Mouse (Mus musculus) forebrain, embryonic 11.5 days (tissue): ENCODE results near the gene Zeb2. TPM values are rescaled to one million over a fixed set of nuclear protein-coding genes. Genes with fewer than 3 reads are reported as not detected.

ENCODE experiments used
- ATAC-seq: fragments of 200-750 bp; cut with Nextera tagmentation; replicated peaks from 2 replicates; pipeline ENCODE4 v1.8.0; 2017; ENCODE audit warnings: moderate TSS enrichment; ENCODE audit not compliant: low FRiP score
- DNase-seq: peaks from one replicate; pipeline ENCODE4 v3.0.0-alpha.2; 2017; ENCODE audit warnings: low spot score
- H3K27ac ChIP-seq: fragments of 300-500 bp; sonication (generic); 2 replicates; pipeline ENCODE4 v1.5.1; 2014; ENCODE audit warnings: low read depth, low read length
- H3K27me3 ChIP-seq: fragments of 300-500 bp; sonication (generic); 2 replicates; pipeline ENCODE4 v1.6.1; 2014; ENCODE audit warnings: mild to moderate bottlenecking, low read length, mixed read lengths; ENCODE audit not compliant: control insufficient read depth, insufficient read depth
- H3K36me3 ChIP-seq: fragments of 300-500 bp; sonication (generic); 2 replicates; pipeline ENCODE4 v1.6.1; 2014; ENCODE audit warnings: mild to moderate bottlenecking, low read length, moderate library complexity, mixed read lengths; ENCODE audit not compliant: control insufficient read depth, insufficient read depth
- H3K4me1 ChIP-seq: fragments of 300-500 bp; sonication (generic); replicated peaks from 2 replicates; pipeline ENCODE4 v1.6.1; 2014; ENCODE audit warnings: low read length, mixed read lengths; ENCODE audit not compliant: control insufficient read depth, insufficient read depth
- H3K4me2 ChIP-seq: fragments of 300-500 bp; sonication (generic); 2 replicates; pipeline ENCODE4 v1.6.1; 2014; ENCODE audit warnings: low read depth, mild to moderate bottlenecking, low read length, moderate library complexity, mixed read lengths; ENCODE audit not compliant: severe bottlenecking
- H3K4me3 ChIP-seq: fragments of 300-500 bp; sonication (generic); 2 replicates; pipeline ENCODE4 v1.5.1; 2014; ENCODE audit warnings: low read depth, low read length
- H3K9ac ChIP-seq: fragments of 300-500 bp; sonication (generic); 2 replicates; pipeline ENCODE4 v1.6.1; 2014; ENCODE audit warnings: low read length
- H3K9me3 ChIP-seq: fragments of 300-500 bp; sonication (generic); 2 replicates; pipeline ENCODE4 v1.6.1; 2016; ENCODE audit warnings: low read length, mixed read lengths; ENCODE audit not compliant: control insufficient read depth
- WGBS: fragments of 180-500 bp; shearing (Covaris S2); extraction: QIAGEN DNeasy Blood & Tissue Kit; methylation state at CpG from one replicate; pipeline ENCODE4 v1.1.7; 2014; 5-methylcytosine and 5-hydroxymethylcytosine counted together
- polyA plus RNA-seq: library from polyadenylated mRNA; unstranded; fragments of >200 nt; fragmentation: Nextera tagmentation; extraction: Ambion mirVana; gene quantifications from 2 replicates; pipeline ENCODE4 v1.2.1, GENCODE M21; 2014

Zeb2 gene
- polyA plus RNA-seq, 1 experiment from 2014 or later: 50.0 TPM

DNA sequence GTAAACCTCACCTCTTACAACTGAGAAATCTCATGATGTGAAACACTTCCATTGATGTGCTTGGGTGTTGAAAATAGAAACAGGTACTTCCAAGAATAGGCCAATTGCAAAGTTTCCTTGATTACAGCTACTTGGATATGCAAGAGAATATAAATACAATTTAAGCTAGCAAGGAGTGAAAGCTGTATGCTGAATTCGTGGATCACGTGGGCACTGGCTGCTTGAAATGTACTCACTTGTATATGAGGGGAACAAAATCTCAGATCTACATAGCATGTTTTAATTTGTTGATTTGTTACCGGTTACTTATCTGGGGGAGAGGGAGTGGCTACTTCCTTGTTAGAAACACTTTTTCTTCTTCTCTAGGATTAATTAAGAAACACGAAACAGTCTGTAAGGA, 18.1 kb downstream of the Zeb2 start:
- H3K9ac ChIP-seq: no peak overlapping the region
- WGBS: 70% methylated on average over 4 of the region's 4 CpGs
- no peak for ATAC-seq
- no peaks in the 10 kb centered on the region for H3K36me3 ChIP-seq
- no peak overlapping the region for H3K4me3 ChIP-seq
- DNase-seq: no peak
- no peak overlapping the region for H3K4me2 ChIP-seq
- no peak overlapping the region for H3K27ac ChIP-seq
- H3K27me3 ChIP-seq: no peaks in the 10 kb centered on the region
- H3K4me1 ChIP-seq: peaks cover 41% of the 10 kb centered on the region
- no peaks in the 10 kb centered on the region for H3K9me3 ChIP-seq

DNA sequence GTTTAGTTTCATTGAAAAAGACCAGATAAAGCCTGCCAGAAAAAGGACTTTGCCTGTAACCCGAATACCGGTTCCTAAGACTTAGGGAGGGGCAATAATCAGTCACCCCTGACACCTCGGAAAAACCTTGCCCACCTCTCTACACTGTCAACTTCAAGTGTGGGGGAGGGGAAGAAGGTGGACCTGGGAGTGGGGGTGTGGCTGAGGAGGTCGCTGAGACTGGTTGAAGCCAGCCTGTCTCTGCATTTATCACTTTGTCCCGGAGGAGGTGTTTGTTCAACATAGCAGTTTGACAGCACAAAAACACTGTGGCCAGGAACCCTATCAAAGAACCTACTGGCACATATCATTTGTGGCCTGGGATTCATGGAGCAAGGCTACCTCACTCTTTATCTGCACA, 19.2 kb downstream of the Zeb2 start:
- ATAC-seq (no peak), DNase-seq (no peak)
- H3K27ac ChIP-seq: peak overlapping the region; percentile 3; the same call in 1 of the 2 replicates
- H3K4me1 ChIP-seq: peaks cover 38% of the 10 kb centered on the region
- 10% methylated on average over 5 of the region's 5 CpGs for WGBS
- no peaks in the 10 kb centered on the region for H3K27me3 ChIP-seq
- no peak overlapping the region for H3K4me2 ChIP-seq
- no peaks in the 10 kb centered on the region for H3K9me3 ChIP-seq
- peak overlapping the region; percentile 27; the same call in 1 of the 2 replicates for H3K9ac ChIP-seq
- no peak overlapping the region for H3K4me3 ChIP-seq
- H3K36me3 ChIP-seq: no peaks in the 10 kb centered on the region

DNA sequence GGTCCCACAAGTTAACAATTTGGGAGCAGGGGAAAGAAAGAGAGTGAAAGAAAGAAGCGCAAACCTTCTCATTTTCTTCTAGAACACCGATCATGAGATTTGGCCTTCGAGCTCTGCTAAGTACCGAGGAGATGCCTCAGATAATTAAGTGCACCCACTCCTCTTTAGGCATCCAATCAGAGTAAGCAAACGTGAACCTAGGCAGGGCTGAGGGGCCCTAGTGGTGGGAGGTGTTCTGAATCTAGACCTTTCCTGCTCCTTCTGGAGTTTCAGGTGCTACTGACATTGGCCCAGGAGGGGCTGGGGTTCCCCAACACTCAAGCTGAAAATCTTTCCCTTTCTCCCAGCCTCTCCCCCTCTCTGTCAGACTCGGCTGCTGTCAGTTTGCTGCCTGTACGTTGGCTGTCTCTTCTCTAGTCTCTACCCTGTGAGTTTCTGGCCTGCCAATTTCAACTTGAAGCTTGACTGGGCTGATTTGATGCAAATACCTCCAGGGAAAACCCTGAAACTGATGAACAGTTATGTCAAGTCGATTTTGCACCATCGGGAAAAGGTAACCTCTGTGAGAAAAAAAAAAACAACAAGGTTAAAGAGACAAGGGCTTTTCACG, 20.5 kb downstream of the Zeb2 start:
- WGBS: 26% methylated on average over 10 of the region's 10 CpGs
- Histone ChIP-seq H3K9ac (no peak overlapping the region; the same call in 1 of the 2 replicates), H3K4me2 (no peak overlapping the region), H3K9me3 (no peaks in the 10 kb centered on the region), H3K36me3 (no peaks in the 10 kb centered on the region), H3K4me3 (no peak overlapping the region), H3K27me3 (no peaks in the 10 kb centered on the region), H3K4me1 (peaks cover 30% of the 10 kb centered on the region), H3K27ac (no peak overlapping the region)
- DNase-seq: no peak
- ATAC-seq: peak; percentile 44; the same call in 1 of the 2 replicates

DNA sequence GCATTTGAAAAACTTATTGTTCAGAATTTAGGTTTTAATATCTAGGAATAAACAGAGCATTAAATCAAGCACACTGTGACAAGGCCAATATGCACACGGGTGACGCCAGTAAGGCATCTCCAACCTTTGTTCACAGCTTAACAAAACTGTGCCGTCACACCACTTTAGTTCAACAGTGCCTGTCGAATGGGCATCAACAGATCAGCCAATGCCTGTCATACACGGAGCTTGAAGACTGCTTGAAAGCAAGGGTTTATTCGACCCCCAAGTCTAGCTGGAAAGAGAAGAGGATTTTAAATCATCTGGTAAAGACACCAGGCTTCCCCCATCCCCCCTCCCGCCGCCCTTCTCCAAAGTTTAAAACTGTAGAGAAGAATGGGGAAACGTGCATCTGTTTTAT, 21.4 kb downstream of the Zeb2 start:
- no peak overlapping the region for H3K27ac ChIP-seq
- no peaks in the 10 kb centered on the region for H3K27me3 ChIP-seq
- no peak overlapping the region for H3K4me2 ChIP-seq
- H3K4me3 ChIP-seq: no peak overlapping the region
- H3K4me1 ChIP-seq: peaks cover 27% of the 10 kb centered on the region
- no peaks in the 10 kb centered on the region for H3K36me3 ChIP-seq
- WGBS: 29% methylated on average over 9 of the region's 9 CpGs
- no peaks in the 10 kb centered on the region for H3K9me3 ChIP-seq
- ATAC-seq (peak; percentile 63; the same call in 1 of the 2 replicates), DNase-seq (no peak)
- H3K9ac ChIP-seq: no peak overlapping the region

DNA sequence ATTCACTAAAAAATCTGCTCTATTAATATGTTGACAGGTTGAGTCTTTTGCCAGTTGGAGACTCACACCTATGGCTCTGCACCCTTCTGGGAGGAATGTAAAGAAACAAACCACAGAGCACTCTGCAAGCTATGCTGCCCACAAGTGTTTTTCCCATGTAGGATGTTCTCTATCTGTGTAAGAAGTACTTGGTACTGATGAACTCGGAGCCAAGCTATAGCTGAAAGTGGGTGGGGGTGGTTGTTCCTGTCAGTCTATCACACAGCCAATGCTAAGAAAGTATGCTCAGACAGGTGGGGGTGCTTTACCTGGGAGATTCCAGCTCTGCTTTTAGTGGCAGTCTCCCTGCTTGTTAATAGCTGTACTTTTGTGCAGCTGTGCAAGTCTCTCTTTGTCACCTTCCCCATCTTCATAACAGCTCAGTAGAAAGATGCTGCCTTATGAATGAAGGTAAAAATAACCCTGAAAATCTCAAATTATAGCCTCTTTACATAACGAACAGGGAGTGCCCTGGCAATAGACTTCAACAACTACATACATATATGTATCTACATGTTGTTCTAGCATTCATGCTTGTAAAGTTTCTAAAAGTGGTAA, 22.7 kb downstream of the Zeb2 start:
- ATAC-seq: no peak
- WGBS: 84% methylated on average over 2 of the region's 2 CpGs

DNA sequence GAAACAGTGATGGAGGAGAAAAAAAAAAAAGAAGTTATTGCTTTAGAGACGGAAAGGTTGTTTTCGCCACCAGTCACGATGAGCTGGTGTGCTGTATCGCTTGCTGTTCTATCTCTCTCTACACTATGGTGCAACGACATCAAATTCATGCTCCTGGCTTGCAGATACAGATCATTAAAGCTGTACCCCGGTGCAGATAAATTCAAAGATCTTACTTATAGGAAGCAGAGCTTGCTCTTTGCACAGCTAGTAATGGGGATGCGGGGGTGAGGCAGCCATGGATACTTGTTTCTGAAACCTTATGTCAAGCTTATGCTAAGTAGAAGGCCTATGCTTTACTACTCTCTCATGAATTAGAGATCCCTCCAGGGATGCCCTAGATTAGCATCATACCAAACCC, 23.7 kb downstream of the Zeb2 start:
- H3K9me3 ChIP-seq: no peaks in the 10 kb centered on the region
- no peak overlapping the region for H3K4me3 ChIP-seq
- no peak overlapping the region for H3K4me2 ChIP-seq
- ATAC-seq (no peak), DNase-seq (no peak)
- H3K27ac ChIP-seq: no peak overlapping the region
- no peaks in the 10 kb centered on the region; the same call in 1 of the 2 replicates for H3K36me3 ChIP-seq
- no peaks in the 10 kb centered on the region for H3K27me3 ChIP-seq
- peaks cover 32% of the 10 kb centered on the region for H3K4me1 ChIP-seq
- 92% methylated on average over 7 of the region's 7 CpGs for WGBS
- H3K9ac ChIP-seq: no peak overlapping the region

More for the DNA sequence above, 22.7 kb downstream of the Zeb2 start:
- Histone ChIP-seq H3K4me3 (no peak overlapping the region), H3K36me3 (no peaks in the 10 kb centered on the region; the same call in 1 of the 2 replicates), H3K27me3 (no peaks in the 10 kb centered on the region), H3K9me3 (no peaks in the 10 kb centered on the region), H3K4me1 (peaks cover 27% of the 10 kb centered on the region), H3K27ac (no peak overlapping the region), H3K9ac (no peak overlapping the region), H3K4me2 (no peak overlapping the region)
- no peak for DNase-seq

DNA sequence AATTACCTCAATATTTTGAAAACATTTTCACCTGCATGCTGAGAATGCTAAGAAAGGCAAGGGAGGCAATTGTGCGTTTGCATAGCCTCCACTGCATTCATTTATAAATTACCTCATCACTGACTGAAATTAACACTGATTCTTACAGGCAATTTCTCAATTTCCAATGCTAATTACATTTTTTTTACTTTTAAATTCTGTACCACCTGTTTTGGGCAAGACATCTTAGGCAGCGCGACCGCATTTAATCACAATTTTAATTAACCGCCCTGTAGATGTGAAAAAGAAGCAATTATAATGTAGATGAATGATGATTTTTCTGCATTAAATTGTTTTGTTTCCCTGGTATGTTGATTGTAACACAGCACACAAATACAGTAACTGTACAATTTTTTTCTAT, 24.5 kb downstream of the Zeb2 start:
- no peak for ATAC-seq

DNA sequence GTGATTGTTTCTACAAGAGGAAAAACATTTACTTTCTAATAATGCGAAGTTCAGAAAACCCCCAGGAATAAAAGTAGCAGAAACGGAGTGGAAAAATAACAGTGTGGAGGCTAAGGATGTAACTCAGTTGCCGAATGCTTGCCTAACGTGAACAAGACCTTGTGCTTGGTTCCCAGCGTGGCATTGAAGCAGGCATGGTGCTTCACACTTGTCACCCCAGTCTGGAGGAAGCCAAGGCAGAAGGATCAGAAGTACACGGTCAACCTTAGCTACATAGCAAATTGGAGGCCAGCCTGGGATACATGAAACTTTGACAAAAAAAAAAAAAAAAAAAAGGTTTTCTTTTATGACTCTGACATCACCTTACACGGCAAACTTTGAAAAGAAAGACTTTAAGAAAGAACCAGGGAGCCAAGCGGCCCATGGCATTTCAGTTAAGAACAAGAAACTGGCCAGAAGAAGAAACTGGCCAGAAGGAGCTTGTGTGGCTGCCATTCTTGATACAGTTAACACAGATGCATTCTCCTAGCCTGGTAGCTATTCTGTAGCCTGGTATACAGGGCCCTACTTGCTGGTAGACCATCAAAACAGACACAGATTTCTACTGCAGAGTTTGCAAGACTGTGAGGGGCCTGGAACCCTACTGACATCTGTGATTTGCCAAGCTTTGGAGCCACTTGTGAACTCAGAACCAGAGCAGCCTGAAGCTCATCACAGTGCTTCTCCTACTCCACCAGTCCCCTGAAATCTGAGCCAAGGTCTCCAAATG, 26.5 kb downstream of the Zeb2 start:
- no peak for DNase-seq
- no peak overlapping the region for H3K4me2 ChIP-seq
- H3K9me3 ChIP-seq: no peaks in the 10 kb centered on the region
- no peak overlapping the region for H3K27ac ChIP-seq
- H3K27me3 ChIP-seq: no peaks in the 10 kb centered on the region
- no peak overlapping the region for H3K4me3 ChIP-seq
- WGBS: 94% methylated on average over 8 of the region's 8 CpGs
- H3K4me1 ChIP-seq: peaks cover 15% of the 10 kb centered on the region
- ATAC-seq: no peak
- no peak overlapping the region for H3K9ac ChIP-seq
- H3K36me3 ChIP-seq: no peaks in the 10 kb centered on the region; the same call in 1 of the 2 replicates

More for the DNA sequence above, 24.5 kb downstream of the Zeb2 start:
- H3K36me3 ChIP-seq: no peaks in the 10 kb centered on the region; the same call in 1 of the 2 replicates
- whole genome bisulfite sequencing: 83% methylated on average over 5 of the region's 5 CpGs
- H3K4me2 ChIP-seq: no peak overlapping the region
- peaks cover 28% of the 10 kb centered on the region for H3K4me1 ChIP-seq
- no peak overlapping the region for H3K4me3 ChIP-seq
- H3K27ac ChIP-seq: no peak overlapping the region
- no peaks in the 10 kb centered on the region for H3K27me3 ChIP-seq
- no peak for DNase-seq
- H3K9ac ChIP-seq: no peak overlapping the region
- H3K9me3 ChIP-seq: no peaks in the 10 kb centered on the region
